Mouse (Mus musculus): ENCODE results near the gene Hist2h2ab. TPM values are rescaled to one million over a fixed set of nuclear protein-coding genes. Genes with fewer than 3 reads are reported as not detected.
"Not testable (repeated sequence)": the region's sequence is repeated elsewhere in the genome, so short reads cannot be mapped to it uniquely, and the experiment has no call there.

The Hist2h2ab gene
- total and polyA plus RNA-seq, 2 experiments from 2014 or later = 41.6 TPM; not detected in 1

GRCm38 (mm10) chr3:96195616-96196313 is 23.9 kb upstream of the Hist2h2ab start:
- ATAC-seq (ENCODE audit: insufficient read depth, low read depth) = no peak
- no peak for DNase-seq (ENCODE audit: low spot score)

GRCm38 (mm10) chr3:96196437-96197128 is 23.1 kb upstream of the Hist2h2ab start:
- Histone ChIP-seq H3K4me3 (ENCODE audit: low read depth, low read length) (peak overlapping the region; percentile 48), H3K36me3 (replicated peaks; ENCODE audit: control insufficient read depth, insufficient read depth, low read length) (peaks cover 16% of the 10 kb centered on the region; the same call in 1 of the 2 replicates), H3K9ac (replicated peaks; ENCODE audit: low read depth, low read length) (peak overlapping the region; percentile 45), H3K27me3 (ENCODE audit: control insufficient read depth, insufficient read depth, low read length) (no peaks in the 10 kb centered on the region), H3K4me1 (ENCODE audit: control insufficient read depth, insufficient read depth) (peaks cover 13% of the 10 kb centered on the region), H3K4me2 (ENCODE audit: low read depth, low read length) (peak overlapping the region; percentile 65), H3K27ac (ENCODE audit: low read depth) (peak overlapping the region; percentile 79), H3K9me3 (replicated peaks; ENCODE audit: control insufficient read depth, low read length) (no peaks in the 10 kb centered on the region)
- no peak for DNase-seq (ENCODE audit: low spot score)
- TF ChIP-seq CTCF (IDR thresholded peaks at IDR 0.05; ENCODE audit: low read depth) (no peak), EP300 (IDR thresholded peaks at IDR 0.05; ENCODE audit: low read depth) (no peak)
- 20% methylated on average over 27 of the region's 27 CpGs for WGBS
- ATAC-seq (ENCODE audit: insufficient read depth, low read depth) = peak; percentile 1; the same call in 1 of the 2 replicates

More at GRCm38 (mm10) chr3:96195616-96196313, 23.9 kb upstream of the Hist2h2ab start:
- 92% methylated on average over 11 of the region's 11 CpGs for WGBS
- Histone ChIP-seq H3K4me2 (ENCODE audit: low read depth, low read length) (no peak overlapping the region), H3K4me1 (ENCODE audit: control insufficient read depth, insufficient read depth) (peaks cover 13% of the 10 kb centered on the region), H3K36me3 (replicated peaks; ENCODE audit: control insufficient read depth, insufficient read depth, low read length) (peaks cover 22% of the 10 kb centered on the region), H3K27ac (ENCODE audit: low read depth) (no peak overlapping the region), H3K9me3 (replicated peaks; ENCODE audit: control insufficient read depth, low read length) (no peaks in the 10 kb centered on the region), H3K4me3 (ENCODE audit: low read depth, low read length) (no peak overlapping the region), H3K27me3 (ENCODE audit: control insufficient read depth, insufficient read depth, low read length) (no peaks in the 10 kb centered on the region), H3K9ac (replicated peaks; ENCODE audit: low read depth, low read length) (no peak overlapping the region)
- TF ChIP-seq EP300 (IDR thresholded peaks at IDR 0.05; ENCODE audit: low read depth) = no peak
- TF ChIP-seq CTCF (IDR thresholded peaks at IDR 0.05; ENCODE audit: low read depth) = peak; percentile 0; the same call in 1 of the 2 replicates

GRCm38 (mm10) chr3:96197129-96197749 is 22.4 kb upstream of the Hist2h2ab start:
- DNase-seq (ENCODE audit: low spot score) (peak; percentile 92), ATAC-seq (ENCODE audit: insufficient read depth, low read depth) (peak; percentile 91)
- H3K4me3 ChIP-seq (ENCODE audit: low read depth, low read length) = peak overlapping the region; percentile 48
- under 1% methylated on average over 50 of the region's 50 CpGs for WGBS
- H3K27ac ChIP-seq (ENCODE audit: low read depth) = peak overlapping the region; percentile 79
- no peaks in the 10 kb centered on the region for H3K27me3 ChIP-seq (ENCODE audit: control insufficient read depth, insufficient read depth, low read length)
- H3K4me1 ChIP-seq (ENCODE audit: control insufficient read depth, insufficient read depth) = peaks cover 13% of the 10 kb centered on the region
- H3K9ac ChIP-seq (replicated peaks; ENCODE audit: low read depth, low read length) = peak overlapping the region; percentile 45
- peaks cover 12% of the 10 kb centered on the region; the same call in 1 of the 2 replicates for H3K36me3 ChIP-seq (replicated peaks; ENCODE audit: control insufficient read depth, insufficient read depth, low read length)
- peak overlapping the region; percentile 65 for H3K4me2 ChIP-seq (ENCODE audit: low read depth, low read length)
- no peaks in the 10 kb centered on the region for H3K9me3 ChIP-seq (replicated peaks; ENCODE audit: control insufficient read depth, low read length)
- TF ChIP-seq CTCF (IDR thresholded peaks at IDR 0.05; ENCODE audit: low read depth) = no peak
- TF ChIP-seq EP300 (IDR thresholded peaks at IDR 0.05; ENCODE audit: low read depth) = no peak

GRCm38 (mm10) chr3:96198181-96198580 is 21.5 kb upstream of the Hist2h2ab start:
- Histone ChIP-seq H3K9me3 (replicated peaks; ENCODE audit: control insufficient read depth, low read length) (no peaks in the 10 kb centered on the region), H3K4me2 (ENCODE audit: low read depth, low read length) (peak overlapping the region; percentile 65), H3K36me3 (replicated peaks; ENCODE audit: control insufficient read depth, insufficient read depth, low read length) (peaks cover 9% of the 10 kb centered on the region; the same call in 1 of the 2 replicates), H3K4me1 (ENCODE audit: control insufficient read depth, insufficient read depth) (peaks cover 13% of the 10 kb centered on the region), H3K9ac (replicated peaks; ENCODE audit: low read depth, low read length) (no peak overlapping the region), H3K27me3 (ENCODE audit: control insufficient read depth, insufficient read depth, low read length) (no peaks in the 10 kb centered on the region), H3K27ac (ENCODE audit: low read depth) (no peak overlapping the region; the same call in 1 of the 2 replicates), H3K4me3 (ENCODE audit: low read depth, low read length) (peak overlapping the region; percentile 48; the same call in 1 of the 2 replicates)
- ATAC-seq (ENCODE audit: insufficient read depth, low read depth) (no peak), DNase-seq (ENCODE audit: low spot score) (no peak)
- TF ChIP-seq EP300 (IDR thresholded peaks at IDR 0.05; ENCODE audit: low read depth) (no peak), CTCF (IDR thresholded peaks at IDR 0.05; ENCODE audit: low read depth) (no peak)
- WGBS = 1% methylated on average over 6 of the region's 6 CpGs

GRCm38 (mm10) chr3:96198601-96199251 is 20.9 kb upstream of the Hist2h2ab start:
- not testable (repeated sequence) for H3K27ac ChIP-seq (ENCODE audit: low read depth); H3K4me3 ChIP-seq (ENCODE audit: low read depth, low read length); ATAC-seq (ENCODE audit: insufficient read depth, low read depth); DNase-seq (ENCODE audit: low spot score); H3K9me3 ChIP-seq (replicated peaks; ENCODE audit: control insufficient read depth, low read length); H3K27me3 ChIP-seq (ENCODE audit: control insufficient read depth, insufficient read depth, low read length); H3K36me3 ChIP-seq (replicated peaks; ENCODE audit: control insufficient read depth, insufficient read depth, low read length); H3K4me2 ChIP-seq (ENCODE audit: low read depth, low read length); H3K9ac ChIP-seq (replicated peaks; ENCODE audit: low read depth, low read length)
- H3K4me1 ChIP-seq (ENCODE audit: control insufficient read depth, insufficient read depth) = peaks cover 13% of the 10 kb centered on the region
- WGBS = 26% methylated on average over 6 of the region's 8 CpGs
